Mouse (Mus musculus): ENCODE results near the gene Cd200r4. TPM values are rescaled to one million over a fixed set of nuclear protein-coding genes. Genes with fewer than 3 reads are reported as not detected.
"Not testable (repeated sequence)": the region's sequence is repeated elsewhere in the genome, so short reads cannot be mapped to it uniquely, and the experiment has no call there.

Gene Cd200r4
- total and polyA plus RNA-seq, 2 experiments, result 0.06 to 0.37 TPM

DNA sequence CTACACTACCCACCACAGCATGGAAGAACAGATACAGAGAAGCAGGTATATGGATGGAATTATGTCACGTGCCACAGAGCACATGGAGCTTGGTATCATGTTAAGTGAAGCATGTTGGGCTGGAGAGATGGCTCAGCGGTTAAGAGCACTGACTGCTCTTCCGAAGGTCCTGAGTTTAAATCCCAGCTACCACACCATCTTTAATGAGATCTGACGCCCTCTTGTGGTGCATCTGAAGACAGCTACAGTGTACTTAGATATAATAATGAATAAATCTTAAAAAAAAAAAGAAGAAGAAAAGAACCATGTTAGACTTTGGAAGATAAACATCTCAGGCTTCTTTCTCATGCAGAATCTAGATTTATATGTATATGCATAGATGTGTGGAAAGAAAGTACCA lies 30.8 kb upstream of the Cd200r4 start:
- Histone ChIP-seq H3K4me3 (ENCODE audit: insufficient read depth, low read depth, low read length) (no peak overlapping the region), H3K9ac (ENCODE audit: low read depth, low read length) (no peak overlapping the region), H3K4me1 (ENCODE audit: control insufficient read depth, insufficient read depth, low read length) (no peaks in the 10 kb centered on the region; the same call in 1 of the 2 replicates), H3K27ac (replicated peaks; ENCODE audit: insufficient read depth, low read depth, low read length) (no peak overlapping the region), H3K27me3 (ENCODE audit: control insufficient read depth, insufficient read depth, low read length) (no peaks in the 10 kb centered on the region), H3K36me3 (ENCODE audit: control insufficient read depth, insufficient read depth, low read length) (no peaks in the 10 kb centered on the region), H3K79me2 (ENCODE audit: control insufficient read depth, insufficient read depth, low read length) (no peaks in the 10 kb centered on the region)
- TF ChIP-seq CTCF (IDR thresholded peaks at IDR 0.05; ENCODE audit: low read depth, low read length), result no peak
- no peak for TF ChIP-seq POLR2A (IDR thresholded peaks at IDR 0.05; ENCODE audit: extremely low read depth, insufficient read depth, low read length)
- 66% methylated on average over 4 of the region's 4 CpGs for WGBS
- DNase-seq (ENCODE audit: extremely low read depth, low read depth, low spot score), result no peak

DNA sequence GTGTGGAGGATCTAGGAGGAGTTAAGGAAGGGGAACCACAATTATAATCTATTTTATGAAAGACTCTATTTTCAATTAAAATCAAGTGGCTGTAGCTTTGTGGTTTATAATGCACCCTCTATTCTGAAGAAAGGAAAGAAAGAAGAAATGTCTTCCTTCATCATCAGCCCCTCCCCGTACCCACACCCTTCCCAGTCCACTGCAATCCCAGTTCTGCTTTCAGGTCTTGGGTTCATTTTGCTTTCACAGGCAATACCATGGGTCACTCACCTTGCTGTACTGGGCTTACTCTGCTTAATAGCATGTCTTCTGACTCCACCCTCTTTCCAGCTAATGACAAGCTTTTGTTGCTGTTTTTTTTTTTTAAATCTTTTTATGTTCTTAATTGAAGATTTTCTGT lies 24.6 kb upstream of the Cd200r4 start:
- 71% methylated on average over 1 of the region's 1 CpGs for WGBS
- H3K27me3 ChIP-seq (ENCODE audit: control insufficient read depth, insufficient read depth, low read length), result no peaks in the 10 kb centered on the region

GRCm38 (mm10) chr16:44794416-44794815 lies 17.1 kb upstream of the Cd200r4 start:
- Histone ChIP-seq H3K4me1 (ENCODE audit: control insufficient read depth, insufficient read depth, low read length) (no peaks in the 10 kb centered on the region), H3K9ac (ENCODE audit: low read depth, low read length) (no peak overlapping the region), H3K4me3 (ENCODE audit: insufficient read depth, low read depth, low read length) (no peak overlapping the region), H3K27me3 (ENCODE audit: control insufficient read depth, insufficient read depth, low read length) (no peaks in the 10 kb centered on the region), H3K79me2 (ENCODE audit: control insufficient read depth, insufficient read depth, low read length) (no peaks in the 10 kb centered on the region), H3K27ac (replicated peaks; ENCODE audit: insufficient read depth, low read depth, low read length) (no peak overlapping the region), H3K36me3 (ENCODE audit: control insufficient read depth, insufficient read depth, low read length) (no peaks in the 10 kb centered on the region)
- no peak for DNase-seq (ENCODE audit: extremely low read depth, low read depth, low spot score)
- TF ChIP-seq POLR2A (IDR thresholded peaks at IDR 0.05; ENCODE audit: extremely low read depth, insufficient read depth, low read length) (no peak), CTCF (IDR thresholded peaks at IDR 0.05; ENCODE audit: low read depth, low read length) (no peak)

More for the DNA sequence above, 24.6 kb upstream of the Cd200r4 start:
- no peak for DNase-seq (ENCODE audit: extremely low read depth, low read depth, low spot score)
- Histone ChIP-seq H3K4me3 (ENCODE audit: insufficient read depth, low read depth, low read length) (no peak overlapping the region), H3K79me2 (ENCODE audit: control insufficient read depth, insufficient read depth, low read length) (no peaks in the 10 kb centered on the region), H3K9ac (ENCODE audit: low read depth, low read length) (no peak overlapping the region), H3K36me3 (ENCODE audit: control insufficient read depth, insufficient read depth, low read length) (no peaks in the 10 kb centered on the region), H3K4me1 (ENCODE audit: control insufficient read depth, insufficient read depth, low read length) (no peaks in the 10 kb centered on the region), H3K27ac (replicated peaks; ENCODE audit: insufficient read depth, low read depth, low read length) (no peak overlapping the region)
- no peak for TF ChIP-seq CTCF (IDR thresholded peaks at IDR 0.05; ENCODE audit: low read depth, low read length)
- TF ChIP-seq POLR2A (IDR thresholded peaks at IDR 0.05; ENCODE audit: extremely low read depth, insufficient read depth, low read length), result no peak

DNA sequence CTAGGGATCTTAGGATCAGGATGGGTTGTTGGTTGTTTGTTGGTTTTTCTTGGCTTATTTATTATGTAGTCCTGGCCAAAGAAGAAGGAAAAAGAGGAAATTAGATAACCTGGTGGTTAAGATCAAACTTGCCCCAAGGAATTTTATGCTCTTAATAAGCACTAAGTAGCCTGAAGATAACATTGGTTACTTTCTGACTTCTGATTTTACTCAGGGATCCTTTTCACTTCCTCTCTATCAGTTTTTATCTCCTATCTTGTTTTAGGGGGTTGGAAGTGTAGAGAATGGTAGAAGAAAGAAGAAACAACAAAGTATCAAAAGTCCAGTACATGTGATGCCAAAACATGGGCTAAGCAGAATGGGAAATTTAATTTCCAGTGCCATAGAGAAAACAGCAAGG lies 5.6 kb upstream of the Cd200r4 start:
- TF ChIP-seq POLR2A (IDR thresholded peaks at IDR 0.05; ENCODE audit: extremely low read depth, insufficient read depth, low read length) (no peak), CTCF (IDR thresholded peaks at IDR 0.05; ENCODE audit: low read depth, low read length) (no peak)
- Histone ChIP-seq H3K27me3 (ENCODE audit: control insufficient read depth, insufficient read depth, low read length) (no peaks in the 10 kb centered on the region), H3K79me2 (ENCODE audit: control insufficient read depth, insufficient read depth, low read length) (no peaks in the 10 kb centered on the region), H3K9ac (ENCODE audit: low read depth, low read length) (no peak overlapping the region), H3K36me3 (ENCODE audit: control insufficient read depth, insufficient read depth, low read length) (no peaks in the 10 kb centered on the region), H3K4me1 (ENCODE audit: control insufficient read depth, insufficient read depth, low read length) (no peaks in the 10 kb centered on the region), H3K4me3 (ENCODE audit: insufficient read depth, low read depth, low read length) (no peak overlapping the region), H3K27ac (replicated peaks; ENCODE audit: insufficient read depth, low read depth, low read length) (no peak overlapping the region)
- no peak for DNase-seq (ENCODE audit: extremely low read depth, low read depth, low spot score)

GRCm38 (mm10) chr16:44810223-44810622 lies 1.3 kb upstream of the Cd200r4 start:
- H3K27me3 ChIP-seq (ENCODE audit: control insufficient read depth, insufficient read depth, low read length), result not testable (repeated sequence)

DNA sequence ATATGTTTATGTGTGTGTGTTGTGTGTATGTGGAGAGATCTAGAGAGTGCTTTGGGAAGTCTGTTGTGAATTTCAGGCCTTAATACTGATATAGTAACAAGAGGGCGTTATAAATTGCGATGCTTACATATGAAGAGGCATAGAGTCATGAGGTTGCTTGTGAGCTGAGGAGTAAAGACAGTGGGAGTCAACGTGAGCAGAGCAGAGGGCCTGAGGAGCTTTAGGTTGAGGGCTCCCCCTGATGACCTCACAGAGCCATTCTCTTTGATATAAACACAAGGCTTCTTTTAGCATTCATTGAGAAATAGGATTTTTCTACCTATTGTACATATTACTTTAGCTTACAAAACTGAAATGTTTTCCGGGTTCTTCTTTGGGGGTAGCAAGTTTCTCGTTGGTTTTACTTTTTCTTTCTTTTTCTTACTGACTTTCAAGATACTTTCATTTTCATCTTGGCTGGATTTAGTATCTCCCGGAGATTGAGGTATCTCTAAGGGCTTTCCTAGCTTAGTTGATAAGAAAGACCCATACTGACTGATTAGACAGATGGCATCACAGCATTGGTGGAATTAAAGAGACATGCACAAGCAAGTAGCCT lies 1.0 kb downstream of the Cd200r4 start:
- no peak overlapping the region for H3K27ac ChIP-seq (replicated peaks; ENCODE audit: insufficient read depth, low read depth, low read length)

More at GRCm38 (mm10) chr16:44810223-44810622, 1.3 kb upstream of the Cd200r4 start:
- not testable (repeated sequence) for H3K27ac ChIP-seq (replicated peaks; ENCODE audit: insufficient read depth, low read depth, low read length); DNase-seq (ENCODE audit: extremely low read depth, low read depth, low spot score); H3K4me1 ChIP-seq (ENCODE audit: control insufficient read depth, insufficient read depth, low read length); H3K79me2 ChIP-seq (ENCODE audit: control insufficient read depth, insufficient read depth, low read length); H3K9ac ChIP-seq (ENCODE audit: low read depth, low read length); H3K4me3 ChIP-seq (ENCODE audit: insufficient read depth, low read depth, low read length); H3K36me3 ChIP-seq (ENCODE audit: control insufficient read depth, insufficient read depth, low read length)
- WGBS, result 95% methylated on average over 4 of the region's 4 CpGs

More for the DNA sequence above, 1.0 kb downstream of the Cd200r4 start:
- no peak for TF ChIP-seq POLR2A (IDR thresholded peaks at IDR 0.05; ENCODE audit: extremely low read depth, insufficient read depth, low read length)
- peak; percentile 1 for DNase-seq (ENCODE audit: extremely low read depth, low read depth, low spot score)
- Histone ChIP-seq H3K4me3 (ENCODE audit: insufficient read depth, low read depth, low read length) (no peak overlapping the region), H3K9ac (ENCODE audit: low read depth, low read length) (no peak overlapping the region), H3K36me3 (ENCODE audit: control insufficient read depth, insufficient read depth, low read length) (no peaks in the 10 kb centered on the region), H3K27me3 (ENCODE audit: control insufficient read depth, insufficient read depth, low read length) (no peaks in the 10 kb centered on the region), H3K4me1 (ENCODE audit: control insufficient read depth, insufficient read depth, low read length) (no peaks in the 10 kb centered on the region), H3K79me2 (ENCODE audit: control insufficient read depth, insufficient read depth, low read length) (no peaks in the 10 kb centered on the region)
- WGBS, result 78% methylated on average over 6 of the region's 6 CpGs
